Mouse (Mus musculus) CH12F3 (cell line): ENCODE data around the gene Mcts2.

Source experiments
- in situ Hi-C: fragments of 300-500 bp; cut with MboI; formaldehyde crosslinking; loops from 2 replicates; pipeline ENCODE4 v1.14.3; 2020; ENCODE audit warnings: low sequenced_read_pairs

Mcts2 gene

DNA sequence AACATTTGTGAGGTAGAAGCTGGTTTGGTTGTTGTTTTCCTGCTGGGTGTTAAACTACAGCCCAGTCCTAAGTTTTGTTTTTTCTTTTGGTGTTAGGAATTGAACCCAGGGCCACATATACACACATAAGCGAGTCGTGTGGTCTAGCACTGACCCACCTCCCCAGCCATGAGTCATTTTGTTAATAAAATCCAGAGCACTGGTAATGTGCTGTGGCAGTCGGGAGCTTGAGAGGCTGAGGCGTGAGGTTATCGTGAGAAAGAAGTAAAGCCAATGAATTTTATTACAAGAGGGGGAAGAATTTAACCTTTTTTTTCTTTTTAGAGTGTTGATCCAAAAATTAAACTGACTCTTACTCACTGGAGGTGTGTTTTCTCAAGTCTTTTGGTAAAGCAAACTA lies 3.7 kb upstream of the Mcts2 start:
- in situ Hi-C loops, result loop anchor here (10.0 kb wide), 1 partner anchor 152 kb away; the partner anchor contains the start of gene Bcl2l1

DNA sequence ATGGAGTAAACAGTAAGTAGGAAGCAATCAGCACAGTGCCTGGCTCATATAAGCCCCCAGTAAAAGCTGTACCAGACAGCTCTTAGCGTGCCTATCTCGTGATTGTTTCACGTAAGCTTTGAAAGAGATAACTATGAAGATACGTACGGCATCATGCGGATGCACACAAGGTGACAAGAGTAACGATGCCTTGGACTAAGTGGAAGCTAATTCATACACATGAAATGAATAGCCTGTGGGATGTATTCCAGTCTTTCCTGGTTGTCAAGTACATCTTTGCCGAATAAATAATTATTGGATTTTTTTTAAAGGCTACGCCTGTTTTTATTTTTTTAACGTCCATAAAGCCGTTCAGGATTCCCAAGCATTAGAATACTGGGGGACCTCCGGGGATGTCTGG lies 436 bp upstream of the Mcts2 start:
- in situ Hi-C loops, result loop anchor here (10.0 kb wide), 1 partner anchor 148 kb away; the partner anchor contains the start of gene Bcl2l1

DNA sequence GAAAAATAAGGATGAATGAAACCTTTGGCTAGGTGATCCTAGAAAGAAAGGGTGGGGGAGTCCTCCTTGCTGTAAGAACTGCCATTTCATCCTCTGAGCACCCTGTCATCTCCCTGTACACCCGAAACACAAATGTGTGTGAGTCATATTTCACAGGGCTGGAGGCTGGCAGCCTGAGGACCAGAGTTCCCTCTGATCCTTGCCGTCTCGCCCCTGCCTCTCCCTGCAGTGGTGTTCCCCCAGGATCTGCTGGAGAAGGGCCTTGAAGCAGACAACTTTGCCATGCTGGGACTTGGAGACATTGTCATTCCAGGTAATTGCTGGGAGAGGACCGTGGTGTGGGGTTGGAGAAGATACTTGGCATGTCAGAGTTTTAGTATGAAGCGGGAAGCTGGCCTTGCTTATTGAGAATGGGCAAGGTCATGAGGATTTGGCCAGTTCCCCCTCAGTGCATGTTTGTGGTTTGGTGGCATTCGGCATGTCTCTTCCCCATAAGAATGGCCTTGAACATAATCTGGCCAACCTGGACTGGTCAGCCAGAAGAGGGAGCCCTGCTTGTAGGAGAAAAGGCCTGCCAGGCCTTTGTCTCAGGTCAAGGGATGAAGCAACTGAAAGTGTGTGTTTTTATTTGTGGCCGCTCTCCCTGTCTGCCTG lies 4.9 kb downstream of the Mcts2 start:
- in situ Hi-C loops, result no loop called here

DNA sequence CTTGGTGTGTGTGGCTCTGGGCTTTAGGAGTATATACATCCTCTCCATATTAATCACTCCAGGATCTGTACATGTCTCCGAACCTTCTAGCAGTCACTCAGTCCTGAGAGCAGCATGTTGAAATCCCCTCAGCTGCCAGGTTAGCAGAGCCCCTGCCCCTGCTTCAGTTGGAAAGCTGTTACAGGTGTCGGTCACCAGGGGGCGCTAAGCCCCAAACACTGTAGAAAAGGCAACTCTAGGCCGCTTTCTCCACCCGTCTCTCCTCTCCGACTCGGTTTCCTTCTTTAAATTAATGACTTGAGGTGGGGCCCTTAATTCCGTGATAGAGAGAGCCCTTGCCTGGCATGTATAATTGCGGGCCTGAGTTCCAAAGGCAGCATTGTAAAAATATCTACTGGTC lies 6.4 kb downstream of the Mcts2 start:
- in situ Hi-C loops, result no loop called here

DNA sequence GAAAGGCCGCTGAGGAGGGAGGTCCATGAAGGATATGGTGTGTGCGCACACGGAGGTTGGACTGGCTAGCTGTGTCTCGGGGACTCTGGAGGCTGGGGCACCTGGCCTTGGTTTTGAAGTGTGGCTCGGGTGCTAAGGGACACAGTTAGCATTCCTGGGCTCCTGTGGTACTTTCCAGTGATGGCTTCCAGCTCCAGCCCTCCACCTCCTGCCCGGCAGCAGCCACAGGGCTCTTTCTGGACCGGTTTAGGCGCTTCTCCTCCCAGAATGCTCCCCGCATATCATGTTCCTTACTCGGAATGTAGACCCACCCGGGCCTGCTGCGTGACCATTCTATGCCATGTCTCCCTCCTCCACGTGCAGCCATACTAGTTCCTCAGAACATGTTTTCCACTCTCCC lies 6.9 kb downstream of the Mcts2 start:
- in situ Hi-C loops, result no loop called here

DNA sequence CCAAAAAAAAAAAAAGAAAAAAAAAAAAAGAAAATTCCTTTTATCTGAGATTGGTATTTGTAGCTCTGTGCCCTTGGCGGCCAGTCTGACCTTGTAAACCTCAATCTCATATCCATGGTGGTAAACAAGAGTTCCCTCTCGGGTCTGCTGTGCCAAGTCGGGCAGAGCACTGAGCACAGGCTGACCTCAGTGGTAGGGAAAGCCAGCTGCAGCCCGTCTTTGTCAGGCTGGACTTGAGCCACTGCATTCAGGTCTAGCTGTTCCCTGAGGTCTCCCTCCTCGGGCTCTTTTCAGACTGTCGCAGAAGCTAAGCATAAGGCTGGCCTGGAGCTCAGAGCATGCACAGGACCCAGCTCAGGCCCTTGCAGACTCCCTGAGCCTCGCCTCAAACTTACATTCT lies 7.9 kb downstream of the Mcts2 start:
- in situ Hi-C loops, result no loop called here

DNA sequence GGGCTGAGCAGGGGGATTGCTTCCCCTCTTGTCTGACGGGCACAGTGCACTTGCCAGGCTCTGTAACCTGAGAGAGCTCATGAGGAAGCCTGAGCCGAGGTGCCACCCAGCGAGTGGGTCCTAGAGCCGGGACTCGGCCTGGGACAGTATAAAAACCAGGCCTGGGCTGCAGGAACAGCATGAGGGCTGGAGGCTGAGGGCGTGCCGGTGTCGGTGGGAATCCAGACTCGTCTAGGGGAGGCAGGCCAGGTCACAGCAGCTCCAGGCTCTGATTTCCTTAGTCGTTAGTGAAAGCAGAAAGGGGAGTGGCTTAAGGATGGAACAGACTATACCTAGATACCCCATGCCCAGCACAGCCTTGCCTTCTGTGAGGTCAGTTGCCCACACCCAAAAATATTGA lies 9.2 kb downstream of the Mcts2 start:
- in situ Hi-C loops, result no loop called here

DNA sequence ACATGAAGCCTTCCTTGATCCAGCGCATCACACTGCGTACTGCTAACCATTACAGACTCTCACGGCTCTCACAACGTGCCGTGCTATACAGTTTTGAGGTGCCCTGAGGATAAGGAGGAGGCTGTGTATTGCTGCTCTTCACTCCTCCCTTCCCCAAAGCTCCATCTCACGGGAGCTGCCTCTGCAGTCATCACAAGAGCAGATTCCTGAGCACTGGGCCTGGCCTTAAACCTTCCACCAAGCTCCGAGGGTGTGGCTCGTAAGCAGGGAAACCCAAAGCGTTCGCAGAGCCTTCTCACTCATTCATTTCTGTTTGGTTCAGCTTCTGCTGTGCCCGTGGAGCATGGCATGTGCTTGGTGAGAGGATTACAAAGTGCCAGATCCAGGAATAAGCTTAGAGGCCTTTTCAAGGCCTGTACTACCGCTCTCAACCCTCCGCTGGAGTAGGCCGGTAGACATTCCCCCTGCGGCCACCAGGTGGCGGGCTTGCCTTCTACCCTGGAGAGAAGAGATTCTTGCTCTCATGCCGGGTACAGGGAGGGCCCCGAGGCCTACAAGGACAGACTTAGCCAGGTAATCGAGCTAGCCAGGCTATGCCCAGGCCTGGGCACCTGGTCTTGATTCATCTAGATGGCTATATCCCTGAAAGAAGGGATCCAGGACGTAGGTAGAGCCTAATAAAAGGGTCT lies 9.8 kb downstream of the Mcts2 start:
- in situ Hi-C loops, result no loop called here

DNA sequence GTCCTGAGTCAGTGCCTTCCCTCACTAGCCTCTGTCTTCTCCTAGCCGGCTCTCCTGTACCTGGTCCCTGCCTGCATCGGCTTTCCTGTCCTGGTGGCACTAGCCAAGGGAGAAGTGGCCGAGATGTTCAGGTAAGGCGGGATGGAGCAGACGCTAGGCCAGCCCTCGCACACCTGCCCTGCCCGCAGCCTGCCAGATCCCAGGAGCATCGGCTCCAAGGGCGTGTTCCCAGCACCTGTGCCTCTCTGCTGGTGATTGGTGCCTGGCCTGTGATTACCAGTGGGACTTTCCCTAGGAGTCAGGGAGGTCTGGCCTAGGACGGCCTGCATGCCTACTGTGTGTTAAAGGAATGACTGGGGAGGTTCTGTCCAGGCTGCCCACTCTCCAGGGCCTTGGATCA lies 13.3 kb downstream of the Mcts2 start:
- in situ Hi-C loops, result no loop called here

DNA sequence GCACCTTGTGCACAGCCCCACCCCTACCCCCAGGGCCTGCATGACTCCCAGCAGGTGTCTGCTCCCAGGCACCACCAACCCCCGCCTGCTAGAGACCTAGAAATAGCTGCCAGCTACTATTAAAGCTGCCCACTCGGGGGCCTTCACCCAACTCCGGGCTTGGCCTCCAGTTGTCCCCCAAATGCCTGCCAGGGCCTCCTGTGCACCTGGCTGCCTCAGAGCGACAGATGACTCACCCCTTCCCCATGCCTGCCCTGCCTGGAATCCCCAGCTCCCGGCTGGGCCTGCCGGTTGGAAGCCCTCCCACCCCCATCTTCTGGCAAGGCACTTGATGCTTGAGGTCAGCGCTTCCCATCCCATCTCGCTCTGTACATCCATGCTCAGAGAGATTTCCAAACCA lies 13.9 kb downstream of the Mcts2 start:
- in situ Hi-C loops, result no loop called here

DNA sequence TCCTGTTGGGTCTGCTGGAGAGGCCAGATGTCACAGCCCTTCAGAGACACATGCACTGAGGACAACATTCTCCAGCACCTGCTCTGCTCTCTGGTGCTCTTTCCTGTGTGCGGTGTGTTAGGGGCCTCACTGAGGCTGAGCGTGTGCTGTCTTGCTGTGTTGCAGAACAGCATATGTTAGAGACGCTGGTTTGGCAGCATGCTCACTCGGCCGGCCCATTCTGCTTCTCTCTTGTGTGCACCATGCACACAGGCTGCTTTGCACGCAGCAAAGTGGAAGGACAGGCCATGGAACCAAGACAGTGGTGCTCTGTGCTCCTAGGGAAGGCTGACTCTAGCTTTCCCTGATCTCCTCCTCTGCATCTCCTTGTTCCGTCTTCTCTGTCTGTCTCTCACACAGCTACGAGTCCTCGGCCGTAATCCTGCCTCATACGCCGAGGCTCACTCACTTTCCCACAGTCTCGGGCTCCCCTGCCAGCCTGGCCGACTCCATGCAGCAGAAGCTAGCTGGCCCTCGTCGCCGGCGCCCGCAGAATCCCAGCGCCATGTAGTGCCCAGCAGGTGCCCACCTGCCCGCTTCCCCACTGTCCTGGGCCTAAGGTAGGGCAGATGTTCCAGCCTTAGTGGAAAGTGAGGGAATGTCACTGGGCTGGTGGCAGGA lies 16.9 kb downstream of the Mcts2 start:
- in situ Hi-C loops, result no loop called here

DNA sequence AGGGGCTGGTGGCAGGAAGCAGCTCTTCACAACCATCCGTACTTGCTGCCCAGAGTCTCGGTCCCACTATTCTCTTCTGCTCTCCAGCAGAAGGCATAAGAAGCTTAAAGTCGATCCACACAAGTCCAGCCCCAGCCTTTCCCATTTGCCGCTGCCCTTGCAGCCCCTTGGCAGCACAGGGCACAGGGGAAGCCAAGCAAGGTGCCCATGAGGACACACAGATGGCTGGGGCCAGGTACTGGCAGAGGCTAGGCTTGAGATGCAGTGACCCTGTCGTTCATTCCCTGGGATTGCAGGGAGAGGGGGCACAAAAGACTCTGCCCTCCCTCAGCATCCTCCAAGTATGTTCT lies 17.4 kb downstream of the Mcts2 start:
- in situ Hi-C loops, result no loop called here

DNA sequence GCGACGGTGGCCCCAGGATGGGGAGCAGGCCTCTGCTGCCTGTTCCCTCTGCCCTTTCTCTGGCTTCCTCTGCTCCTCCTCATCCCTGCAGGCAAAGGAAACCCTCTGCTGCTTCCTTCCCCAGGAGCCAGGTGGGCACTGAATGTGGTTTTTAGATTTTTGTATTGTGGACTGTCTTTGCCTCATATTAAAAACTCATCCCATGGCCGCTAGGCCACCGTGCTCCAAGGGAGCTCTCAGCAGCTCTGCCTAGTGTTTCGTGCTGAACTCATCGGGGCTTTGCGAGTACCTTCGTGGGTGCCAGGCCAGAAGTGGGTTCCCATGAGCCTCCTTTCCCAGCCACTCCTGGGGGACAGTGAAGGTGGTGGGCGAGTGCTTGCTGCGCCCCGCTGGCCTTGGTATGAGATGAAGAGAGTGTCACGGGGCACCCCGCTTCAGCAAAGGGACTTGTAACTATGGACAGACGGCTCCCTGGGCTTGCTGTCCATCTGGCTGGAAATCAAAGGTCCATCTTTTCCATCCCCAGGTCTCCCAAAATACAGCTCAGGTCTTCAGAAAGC lies 18.1 kb downstream of the Mcts2 start:
- in situ Hi-C loops, result no loop called here

DNA sequence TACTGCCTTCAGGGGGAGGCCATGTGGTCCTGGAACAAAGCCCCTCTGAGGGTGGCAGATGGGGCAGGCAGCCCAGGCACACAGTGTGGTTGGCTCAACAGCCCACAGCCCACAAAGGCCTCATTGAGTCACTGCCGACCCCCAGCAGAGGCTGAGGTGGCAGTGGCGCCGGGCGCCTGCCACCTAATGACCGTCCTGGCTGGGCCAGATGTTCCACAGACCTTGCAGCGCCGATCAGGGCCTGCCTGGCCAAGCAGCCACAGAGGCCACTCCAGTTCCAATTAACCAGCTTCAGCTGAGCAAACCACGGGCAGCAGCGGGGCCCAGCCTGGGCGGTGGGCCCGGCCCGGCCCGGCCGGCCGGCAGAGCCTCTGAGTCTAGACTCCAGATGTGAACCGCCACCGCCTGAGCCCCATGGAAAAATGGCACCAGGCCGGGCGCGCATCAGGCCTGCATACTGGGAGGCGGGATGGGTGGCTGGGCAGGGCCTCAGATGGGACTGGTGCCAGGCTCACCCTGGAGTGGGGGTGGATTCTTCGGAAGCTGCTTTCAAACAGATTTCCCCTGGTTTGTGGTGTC lies 19.2 kb downstream of the Mcts2 start:
- in situ Hi-C loops, result no loop called here

DNA sequence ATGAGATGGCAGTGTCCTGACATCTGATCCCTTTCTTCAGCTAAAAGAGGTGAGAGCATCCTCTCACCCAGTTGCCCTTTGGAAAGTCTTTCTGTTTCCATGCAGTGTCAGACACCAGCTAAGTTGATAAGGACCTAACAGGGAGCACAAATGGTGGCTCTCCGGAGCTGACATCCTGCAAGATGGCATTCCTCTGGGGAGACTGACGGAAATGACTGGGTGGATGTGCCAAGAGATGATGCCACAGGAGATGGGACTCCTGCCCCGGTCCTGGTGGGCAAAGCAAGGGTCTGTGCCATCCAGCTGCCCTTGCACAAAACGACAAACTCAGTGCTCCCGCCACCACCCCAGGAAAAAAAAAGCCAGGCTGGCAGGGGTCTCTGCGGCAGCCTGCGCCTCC lies 20.4 kb downstream of the Mcts2 start:
- in situ Hi-C loops, result no loop called here

DNA sequence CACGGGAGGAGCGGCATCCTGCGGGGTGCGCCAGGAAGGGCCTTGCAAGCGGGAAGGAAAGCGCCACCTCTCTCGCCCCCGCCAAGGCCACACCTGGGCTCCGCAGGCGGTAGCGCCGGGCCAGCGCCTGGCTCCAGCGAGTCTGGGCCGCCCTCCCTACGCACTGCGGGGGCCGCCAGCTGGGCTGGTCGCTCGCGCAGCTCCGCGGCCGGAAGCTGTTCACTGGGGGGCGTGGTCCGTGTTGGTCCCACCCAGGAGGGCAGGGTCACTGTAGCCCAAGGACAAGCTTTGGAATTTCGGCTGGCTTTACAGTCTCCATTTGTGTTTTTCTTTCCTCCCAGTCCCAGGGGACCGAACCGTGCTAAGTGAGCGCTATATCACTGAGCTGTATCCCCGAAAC lies 20.8 kb downstream of the Mcts2 start:
- in situ Hi-C loops, result no loop called here

DNA sequence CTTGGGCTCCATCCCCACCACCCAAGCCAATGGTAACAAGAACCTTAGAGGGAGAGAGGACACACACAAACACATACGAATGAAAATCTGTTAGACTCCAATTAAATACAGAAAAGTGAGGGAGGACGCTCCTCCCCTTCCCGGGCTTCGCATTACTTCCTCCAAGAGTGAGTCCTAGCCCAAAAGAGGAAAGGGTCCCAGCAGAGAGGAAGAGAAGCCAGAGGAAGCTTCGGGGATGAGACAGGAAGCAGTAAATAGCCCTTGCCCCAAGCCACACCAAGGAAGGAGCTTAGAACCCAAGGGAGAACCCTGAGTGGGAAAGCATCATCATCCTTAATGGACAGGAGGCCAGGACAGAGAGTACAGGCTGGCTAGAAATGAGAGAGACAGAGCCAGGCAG lies 22.2 kb downstream of the Mcts2 start:
- in situ Hi-C loops, result no loop called here

DNA sequence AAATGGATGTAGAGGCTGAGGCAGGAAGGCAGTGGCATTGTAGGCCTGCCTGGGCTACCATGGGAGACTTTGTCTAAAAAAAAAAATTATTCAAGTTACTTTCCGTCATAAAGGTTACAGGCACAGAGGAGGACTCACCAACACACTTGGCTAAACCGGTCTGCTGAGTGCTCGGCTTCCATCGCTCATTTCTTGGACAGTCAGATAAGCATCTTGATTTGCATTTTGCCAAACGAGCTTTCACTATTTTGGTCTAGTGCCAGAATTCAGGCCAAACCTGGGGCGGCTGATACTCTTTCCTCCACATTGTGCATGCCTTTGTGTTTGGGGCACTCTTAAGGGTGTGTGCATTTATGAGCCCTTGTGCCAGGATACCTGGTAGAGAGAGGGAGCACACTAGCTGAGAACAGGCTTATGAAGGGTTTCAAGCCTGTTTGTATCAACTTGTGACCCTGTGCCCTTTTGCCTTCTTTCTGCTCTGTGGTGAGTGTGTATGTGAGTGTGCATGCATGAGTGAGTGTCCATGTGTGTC lies 29.5 kb downstream of the Mcts2 start:
- in situ Hi-C loops, result no loop called here

DNA sequence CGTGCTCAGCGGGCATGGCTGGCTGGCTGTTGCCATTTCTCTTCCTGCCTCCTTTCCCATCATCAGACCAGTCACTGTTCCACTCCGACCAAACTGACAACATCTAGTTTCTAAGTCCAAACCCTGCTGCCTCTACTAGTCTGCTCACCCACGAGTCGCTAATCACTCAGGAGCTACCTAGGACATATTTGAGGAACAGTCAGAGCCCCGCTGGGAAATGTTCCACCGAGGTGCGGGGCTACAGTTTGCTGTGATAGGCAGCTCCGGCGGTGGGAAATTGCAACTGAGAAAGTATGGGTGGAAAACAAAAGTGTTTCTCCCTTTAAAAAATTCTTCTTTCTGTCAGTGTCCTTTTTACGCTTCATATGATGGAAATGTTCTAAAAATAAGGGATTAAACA lies 30.8 kb downstream of the Mcts2 start:
- in situ Hi-C loops, result no loop called here

DNA sequence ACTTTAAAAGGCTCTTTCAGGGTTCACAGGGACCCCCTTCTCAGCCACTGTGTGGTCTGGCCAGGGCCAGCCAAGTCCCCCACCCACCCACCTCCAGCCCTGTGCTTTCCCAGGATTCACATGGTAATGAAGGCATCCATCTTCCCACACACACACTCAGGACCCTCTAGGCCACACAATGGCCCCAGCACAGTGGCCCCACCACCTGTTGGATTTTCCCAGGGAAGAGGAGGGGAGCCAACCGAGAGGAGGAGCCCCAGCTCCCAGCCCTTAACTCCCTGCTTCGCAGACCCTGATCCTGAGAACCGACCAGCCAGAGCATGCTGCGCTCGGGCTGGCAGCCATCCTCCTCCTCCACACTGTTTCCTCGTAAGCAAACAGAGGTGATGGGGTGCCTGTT lies 31.2 kb downstream of the Mcts2 start:
- in situ Hi-C loops, result no loop called here

DNA sequence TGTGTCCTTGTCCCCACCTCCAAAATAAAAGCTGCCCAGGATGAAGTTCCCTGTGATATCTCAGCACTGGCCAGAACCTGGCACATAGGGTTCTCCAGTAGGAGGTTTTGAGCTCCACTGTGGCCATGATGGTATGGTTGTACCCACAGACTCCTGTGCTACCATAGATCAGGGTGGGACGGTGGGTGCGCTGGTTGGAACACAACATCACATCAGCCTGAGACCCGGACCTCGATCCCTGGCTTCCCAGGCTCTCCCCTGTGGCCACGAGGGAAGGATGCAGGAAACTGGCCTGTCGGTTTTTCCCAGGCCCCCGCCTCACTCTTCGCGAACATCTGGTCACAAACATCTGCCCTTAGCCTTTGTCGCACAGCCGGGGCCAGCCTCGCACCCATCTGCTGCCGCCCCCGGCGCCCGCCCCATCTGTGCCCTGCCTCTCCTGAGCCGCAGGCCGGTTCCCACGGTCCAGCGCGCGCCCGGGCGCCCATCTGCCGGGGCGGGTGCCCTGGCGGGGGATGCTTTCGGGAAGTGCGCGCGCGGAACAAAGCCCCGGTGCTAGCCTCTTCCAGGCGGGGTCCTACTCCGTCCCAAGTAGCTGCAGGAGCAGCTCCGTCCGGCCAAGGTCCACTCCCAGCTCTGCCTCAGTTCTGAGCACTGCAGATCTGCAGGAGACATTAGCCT lies 37.0 kb downstream of the Mcts2 start:
- in situ Hi-C loops, result no loop called here
